8 mouse cellular contexts compared by ENCODE assay signal in genomic region chr11:88585171-88585632, GRCm38 (mm10).
DNase-seq lines count a peak whose midpoint lies in the region; ATAC-seq lines count a peak whose summit lies in the region.

No protein-coding gene starts in this region.

- peaks cover 9% of the 10 kb centered on the region; the same call in 1 of the 2 replicates for H3K36me3 ChIP-seq in lung, embryonic 15.5 days
- H3K36me3 ChIP-seq in forebrain, embryonic 14.5 days (ENCODE audit: control insufficient read depth, insufficient read depth, low read length) = peaks cover 8% of the 10 kb centered on the region; the same call in 1 of the 2 replicates
- H3K36me3 ChIP-seq in hindbrain, embryonic 16.5 days (ENCODE audit: control insufficient read depth, insufficient read depth, low read length) = no peaks in the 10 kb centered on the region; the same call in 1 of the 2 replicates
- no peaks in the 10 kb centered on the region for H3K36me3 ChIP-seq in neural tube, embryonic 13.5 days

- no peak overlapping the region for H3K4me2 ChIP-seq in lung, embryonic 15.5 days
- peak overlapping the region; percentile 16; the same call in 1 of the 2 replicates for H3K4me2 ChIP-seq in forebrain, embryonic 14.5 days (ENCODE audit: low read length)
- H3K4me2 ChIP-seq in hindbrain, embryonic 16.5 days (ENCODE audit: low read length) = peak overlapping the region; percentile 9
- H3K4me2 ChIP-seq in neural tube, embryonic 13.5 days = peak overlapping the region; percentile 30

- H3K4me1 ChIP-seq in lung, embryonic 15.5 days = peaks cover 59% of the 10 kb centered on the region
- H3K4me1 ChIP-seq in forebrain, embryonic 14.5 days (ENCODE audit: control insufficient read depth, insufficient read depth, low read length) = peaks cover 90% of the 10 kb centered on the region
- H3K4me1 ChIP-seq in hindbrain, embryonic 16.5 days (ENCODE audit: control insufficient read depth, insufficient read depth, low read depth, low read length) = peaks cover 81% of the 10 kb centered on the region
- peaks cover 96% of the 10 kb centered on the region for H3K4me1 ChIP-seq in neural tube, embryonic 13.5 days (replicated peaks)

- no peak overlapping the region for H3K4me3 ChIP-seq in lung, embryonic 15.5 days
- H3K4me3 ChIP-seq in forebrain, embryonic 14.5 days (ENCODE audit: low read depth, low read length) = no peak overlapping the region
- no peak overlapping the region for H3K4me3 ChIP-seq in hindbrain, embryonic 16.5 days (ENCODE audit: low read length)
- no peak overlapping the region for H3K4me3 ChIP-seq in neural tube, embryonic 13.5 days

- no peaks in the 10 kb centered on the region for H3K27me3 ChIP-seq in lung, embryonic 15.5 days
- no peaks in the 10 kb centered on the region for H3K27me3 ChIP-seq in forebrain, embryonic 14.5 days (replicated peaks; ENCODE audit: control insufficient read depth, insufficient read depth, low read length)
- H3K27me3 ChIP-seq in hindbrain, embryonic 16.5 days (replicated peaks; ENCODE audit: control insufficient read depth, insufficient read depth, low read length) = no peaks in the 10 kb centered on the region
- H3K27me3 ChIP-seq in neural tube, embryonic 13.5 days = no peaks in the 10 kb centered on the region

- peak overlapping the region; percentile 66 for H3K27ac ChIP-seq in lung, embryonic 15.5 days
- H3K27ac ChIP-seq in forebrain, embryonic 14.5 days (ENCODE audit: low read depth, low read length) = peak overlapping the region; percentile 91
- peak overlapping the region; percentile 83 for H3K27ac ChIP-seq in hindbrain, embryonic 16.5 days (ENCODE audit: low read depth, low read length)
- peak overlapping the region; percentile 89 for H3K27ac ChIP-seq in neural tube, embryonic 13.5 days (replicated peaks)

- H3K9me3 ChIP-seq in lung, embryonic 15.5 days = no peaks in the 10 kb centered on the region
- no peaks in the 10 kb centered on the region for H3K9me3 ChIP-seq in forebrain, embryonic 14.5 days (replicated peaks; ENCODE audit: control insufficient read depth, low read length)
- no peaks in the 10 kb centered on the region for H3K9me3 ChIP-seq in hindbrain, embryonic 16.5 days (ENCODE audit: control insufficient read depth, low read length)
- H3K9me3 ChIP-seq in neural tube, embryonic 13.5 days = no peaks in the 10 kb centered on the region

- DNase-seq in lung, postnatal 14 days = no peak
- DNase-seq in forebrain, embryonic 14.5 days (ENCODE audit: low spot score) = peak; percentile 93
- DNase-seq in urinary bladder, postnatal 10 days (ENCODE audit: low spot score) = no peak
- no peak for DNase-seq in cerebellum, adult 9-11 months

- ATAC-seq in lung, embryonic 15.5 days (ENCODE audit: borderline replicate concordance, extremely low read depth, low FRiP score, low TSS enrichment) = peak; percentile 55; the same call in 1 of the 2 replicates
- peak; percentile 68 for ATAC-seq in forebrain, embryonic 14.5 days
- peak; percentile 52 for ATAC-seq in hindbrain, embryonic 16.5 days
- peak; percentile 54 for ATAC-seq in neural tube, embryonic 13.5 days (ENCODE audit: low read depth)
- ATAC-seq in megakaryocyte progenitor cell, adult 5-6 weeks (replicated peaks; ENCODE audit: poor library complexity) = no peak

- no peak overlapping the region for H3K9ac ChIP-seq in lung, embryonic 15.5 days
- peak overlapping the region; percentile 22; the same call in 1 of the 2 replicates for H3K9ac ChIP-seq in forebrain, embryonic 14.5 days (ENCODE audit: low read length)
- peak overlapping the region; percentile 11; the same call in 1 of the 2 replicates for H3K9ac ChIP-seq in hindbrain, embryonic 16.5 days (ENCODE audit: low read depth, low read length)
- peak overlapping the region; percentile 59 for H3K9ac ChIP-seq in neural tube, embryonic 13.5 days

- WGBS in lung, embryonic 15.5 days = 16% methylated on average over 10 of the region's 10 CpGs
- WGBS in forebrain, embryonic 14.5 days = 2% methylated on average over 10 of the region's 10 CpGs
- WGBS in hindbrain, embryonic 16.5 days = 10% methylated on average over 10 of the region's 10 CpGs
- WGBS in neural tube, embryonic 13.5 days = 10% methylated on average over 10 of the region's 10 CpGs
